Mouse (Mus musculus): Measurements from ENCODE around the gene Akna. TPM values are rescaled to one million over a fixed set of nuclear protein-coding genes. Genes with fewer than 3 reads are reported as not detected.

The Akna gene
- total and polyA plus RNA-seq, 2 experiments from 2014 or later: 3.8 to 6.1 TPM

DNA sequence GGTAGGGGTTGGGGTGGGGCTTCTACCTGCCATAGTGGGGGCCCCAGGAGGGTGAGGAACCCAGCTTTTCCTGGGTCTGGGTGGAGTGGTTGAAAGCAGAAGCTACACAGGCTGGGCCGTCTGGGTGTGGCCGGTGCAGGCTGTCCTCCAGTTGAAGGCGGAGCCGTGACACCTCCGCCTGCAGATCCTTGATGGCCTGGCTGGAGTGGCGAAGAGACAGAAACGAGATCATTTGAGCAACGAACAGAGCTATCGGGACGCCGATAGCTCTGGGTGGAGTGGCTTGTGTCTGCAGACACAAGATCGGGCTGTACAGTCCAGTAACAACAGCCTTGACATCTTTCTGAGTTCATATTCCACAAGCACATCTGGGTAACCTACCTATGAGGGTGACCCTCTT lies 28.8 kb downstream of the Akna start:
- DNase-seq (no peak), ATAC-seq (no peak)
- Histone ChIP-seq H3K4me3 (ENCODE audit: low read depth, low read length) (no peak overlapping the region), H3K9me3 (ENCODE audit: low read length) (no peaks in the 10 kb centered on the region), H3K4me2 (ENCODE audit: low read depth) (no peak overlapping the region), H3K27me3 (ENCODE audit: insufficient read depth, low read length) (no peaks in the 10 kb centered on the region), H3K27ac (ENCODE audit: low read depth, low read length) (no peak overlapping the region), H3K4me1 (ENCODE audit: insufficient read depth) (no peaks in the 10 kb centered on the region), H3K9ac (no peak overlapping the region), H3K36me3 (ENCODE audit: insufficient read depth) (peaks cover 32% of the 10 kb centered on the region)
- WGBS: 93% methylated on average over 12 of the region's 12 CpGs
- TF ChIP-seq CTCF (IDR thresholded peaks at IDR 0.05; ENCODE audit: low read depth): no peak

DNA sequence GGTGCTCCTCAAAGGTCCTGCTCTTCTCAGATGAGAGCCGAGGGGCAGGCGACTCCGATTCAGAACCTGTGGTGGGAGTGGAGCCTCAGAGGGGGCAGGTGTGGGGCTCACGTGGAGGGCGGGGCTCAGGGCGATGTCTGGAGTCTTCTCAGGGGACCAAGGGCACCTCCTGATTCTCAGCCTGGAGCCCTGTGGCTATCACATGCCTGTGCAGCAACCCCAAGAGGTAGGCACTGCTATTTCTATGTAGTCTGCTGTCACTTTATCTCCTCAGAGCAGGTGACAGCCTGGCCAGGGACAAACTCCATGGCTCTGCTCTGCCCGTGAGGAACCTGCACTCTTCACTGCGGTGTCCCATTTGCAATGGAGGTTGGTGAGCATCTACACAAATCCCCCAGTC lies 29.8 kb downstream of the Akna start:
- Histone ChIP-seq H3K4me2 (ENCODE audit: low read depth) (no peak overlapping the region), H3K36me3 (ENCODE audit: insufficient read depth) (peaks cover 24% of the 10 kb centered on the region), H3K4me3 (ENCODE audit: low read depth, low read length) (no peak overlapping the region), H3K27ac (ENCODE audit: low read depth, low read length) (no peak overlapping the region), H3K27me3 (ENCODE audit: insufficient read depth, low read length) (no peaks in the 10 kb centered on the region), H3K9ac (no peak overlapping the region), H3K9me3 (ENCODE audit: low read length) (no peaks in the 10 kb centered on the region), H3K4me1 (ENCODE audit: insufficient read depth) (no peaks in the 10 kb centered on the region)
- no peak for TF ChIP-seq CTCF (IDR thresholded peaks at IDR 0.05; ENCODE audit: low read depth)
- DNase-seq (no peak), ATAC-seq (no peak)
- WGBS: 95% methylated on average over 8 of the region's 8 CpGs

DNA sequence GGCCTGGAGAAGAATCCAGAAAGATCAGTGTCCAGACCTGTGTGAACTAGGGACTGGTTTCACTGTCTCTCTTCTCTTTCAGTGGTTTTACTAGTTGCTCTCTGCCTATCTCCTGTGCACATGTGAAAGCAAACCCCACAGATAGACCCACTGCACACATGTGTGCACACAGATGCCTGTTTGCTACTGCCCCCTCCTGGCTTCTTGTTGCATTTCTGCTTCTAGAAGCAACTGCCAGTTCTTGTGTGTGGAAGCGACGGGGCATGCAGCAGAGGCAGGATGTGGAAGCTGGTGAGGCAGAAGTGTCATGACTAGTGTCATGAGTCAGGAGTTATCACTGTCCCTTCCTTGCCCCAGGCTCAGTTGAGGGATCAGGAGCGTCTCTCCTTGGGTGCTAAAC lies 31.3 kb downstream of the Akna start:
- H3K27ac ChIP-seq (ENCODE audit: low read depth, low read length): no peak overlapping the region
- WGBS: 49% methylated on average over 3 of the region's 3 CpGs
- no peak overlapping the region for H3K4me3 ChIP-seq (ENCODE audit: low read depth, low read length)
- H3K9ac ChIP-seq: no peak overlapping the region
- TF ChIP-seq CTCF (IDR thresholded peaks at IDR 0.05; ENCODE audit: low read depth): peak; percentile 65
- no peaks in the 10 kb centered on the region for H3K9me3 ChIP-seq (ENCODE audit: low read length)
- no peaks in the 10 kb centered on the region for H3K27me3 ChIP-seq (ENCODE audit: insufficient read depth, low read length)
- no peaks in the 10 kb centered on the region for H3K4me1 ChIP-seq (ENCODE audit: insufficient read depth)
- H3K36me3 ChIP-seq (ENCODE audit: insufficient read depth): peaks cover 19% of the 10 kb centered on the region
- no peak for ATAC-seq
- peak; percentile 48 for DNase-seq
- no peak overlapping the region for H3K4me2 ChIP-seq (ENCODE audit: low read depth)

DNA sequence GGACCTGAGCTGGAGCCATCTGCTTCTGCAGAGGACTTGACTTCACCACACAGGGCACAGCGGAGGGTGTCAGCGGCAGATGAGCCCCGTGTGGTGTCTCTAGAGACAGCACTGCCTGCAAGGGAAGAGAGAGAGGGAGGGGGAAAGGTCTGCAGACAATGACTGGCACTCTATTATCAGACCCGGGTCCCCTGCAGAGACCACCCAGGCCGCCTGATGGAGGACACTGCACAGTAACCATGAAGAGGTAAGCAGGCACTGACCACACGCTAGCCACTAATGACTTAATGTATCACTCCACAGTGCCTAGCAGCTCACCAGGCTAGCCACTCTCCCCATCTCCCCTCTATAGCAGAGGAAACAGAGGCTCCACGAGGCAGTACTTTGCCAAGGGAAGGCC lies 32.3 kb downstream of the Akna start:
- no peak for DNase-seq
- Histone ChIP-seq H3K4me1 (ENCODE audit: insufficient read depth) (no peaks in the 10 kb centered on the region), H3K36me3 (ENCODE audit: insufficient read depth) (peaks cover 17% of the 10 kb centered on the region)

DNA sequence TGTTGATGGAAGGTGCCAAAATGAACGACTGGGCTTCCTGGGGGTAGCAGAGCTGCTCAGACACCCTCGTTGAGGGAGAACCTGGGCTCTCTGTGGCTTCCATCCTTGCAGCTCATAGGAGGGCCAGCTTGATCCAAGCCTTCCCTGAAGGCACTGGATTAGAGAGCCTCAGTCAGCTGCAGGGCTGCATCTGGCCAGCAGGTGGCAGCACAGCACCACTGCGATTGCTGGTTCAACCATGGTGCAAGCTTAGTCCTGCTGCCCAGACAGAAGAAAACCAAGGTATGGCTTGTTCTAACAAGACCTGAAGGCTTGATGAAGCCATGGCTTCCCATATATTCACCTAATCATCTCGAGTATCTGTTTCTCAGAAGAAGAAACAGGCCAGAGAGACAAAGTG lies 34.6 kb downstream of the Akna start:
- Histone ChIP-seq H3K9me3 (ENCODE audit: low read length) (no peaks in the 10 kb centered on the region), H3K27me3 (ENCODE audit: insufficient read depth, low read length) (no peaks in the 10 kb centered on the region), H3K4me1 (ENCODE audit: insufficient read depth) (no peaks in the 10 kb centered on the region), H3K27ac (ENCODE audit: low read depth, low read length) (no peak overlapping the region), H3K4me2 (ENCODE audit: low read depth) (no peak overlapping the region), H3K9ac (no peak overlapping the region), H3K4me3 (ENCODE audit: low read depth, low read length) (no peak overlapping the region), H3K36me3 (ENCODE audit: insufficient read depth) (peaks cover 10% of the 10 kb centered on the region)
- peak; percentile 97 for TF ChIP-seq CTCF (IDR thresholded peaks at IDR 0.05; ENCODE audit: low read depth)
- DNase-seq (peak; percentile 85), ATAC-seq (peak; percentile 78)
- 20% methylated on average over 4 of the region's 4 CpGs for WGBS

More for the DNA sequence above, 32.3 kb downstream of the Akna start:
- no peaks in the 10 kb centered on the region for H3K9me3 ChIP-seq (ENCODE audit: low read length)
- no peaks in the 10 kb centered on the region for H3K27me3 ChIP-seq (ENCODE audit: insufficient read depth, low read length)
- no peak for ATAC-seq
- no peak for TF ChIP-seq CTCF (IDR thresholded peaks at IDR 0.05; ENCODE audit: low read depth)
- no peak overlapping the region for H3K27ac ChIP-seq (ENCODE audit: low read depth, low read length)
- WGBS: 46% methylated on average over 7 of the region's 7 CpGs
- H3K9ac ChIP-seq: no peak overlapping the region
- no peak overlapping the region for H3K4me2 ChIP-seq (ENCODE audit: low read depth)
- H3K4me3 ChIP-seq (ENCODE audit: low read depth, low read length): no peak overlapping the region

DNA sequence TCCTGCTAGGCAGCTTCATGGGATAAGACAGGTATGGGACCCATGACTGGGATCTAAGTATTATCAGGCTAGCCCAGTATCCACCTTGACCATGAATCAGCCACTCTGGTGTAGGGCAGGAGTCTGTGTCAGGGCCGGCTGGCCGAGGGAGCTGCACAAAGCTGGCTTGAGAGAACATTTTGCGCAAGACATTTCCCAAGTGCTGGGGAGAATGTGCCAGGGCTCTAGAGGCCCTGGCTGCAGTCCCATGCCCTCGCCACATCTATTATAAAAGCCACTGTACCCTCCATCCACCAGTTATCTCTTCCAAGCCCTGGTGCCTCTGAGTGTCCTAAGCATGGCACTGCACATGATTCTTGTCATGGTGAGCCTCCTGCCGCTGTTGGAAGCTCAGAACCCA lies 41.0 kb downstream of the Akna start, which contains the start of gene Orm2:
TSS of gene Orm2 (plus strand) at position 300 of the 400 bp plus-strand sequence.
- H3K27ac ChIP-seq (ENCODE audit: low read depth, low read length): no peak within 1 kb of the TSS
- no peaks in the 10 kb centered on the region for H3K4me1 ChIP-seq (ENCODE audit: insufficient read depth)
- no peak within 1 kb of the TSS for H3K9ac ChIP-seq
- no peaks in the 10 kb centered on the region for H3K27me3 ChIP-seq (ENCODE audit: insufficient read depth, low read length)
- DNase-seq (no peak), ATAC-seq (no peak)
- 84% methylated on average over 5 of the region's 5 CpGs for WGBS
- no peaks in the 10 kb centered on the region for H3K36me3 ChIP-seq (ENCODE audit: insufficient read depth)
- TF ChIP-seq CTCF (IDR thresholded peaks at IDR 0.05; ENCODE audit: low read depth): no peak
- no peak within 1 kb of the TSS for H3K4me3 ChIP-seq (ENCODE audit: low read depth, low read length)
- no peaks in the 10 kb centered on the region for H3K9me3 ChIP-seq (ENCODE audit: low read length)
- no peak within 1 kb of the TSS for H3K4me2 ChIP-seq (ENCODE audit: low read depth)

DNA sequence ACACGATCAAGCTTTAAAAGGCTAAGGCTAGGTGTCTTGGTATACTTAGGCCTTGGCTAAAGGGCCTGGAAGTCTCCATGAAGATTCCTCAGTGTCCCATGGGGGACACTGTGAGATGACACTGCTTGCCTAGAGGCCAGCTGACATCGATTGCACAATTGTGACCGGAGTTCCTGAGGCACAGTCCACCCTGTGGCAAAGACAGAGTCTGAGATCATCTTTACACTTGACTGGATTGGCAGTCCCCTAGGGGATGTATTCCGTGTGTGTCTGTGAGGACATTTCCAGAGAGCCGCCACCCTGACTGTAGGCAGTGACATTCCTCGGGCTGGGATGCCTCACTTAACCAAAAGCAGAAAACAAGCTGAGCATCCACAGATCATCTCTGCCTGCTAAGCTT lies 43.3 kb downstream of the Akna start:
- Histone ChIP-seq H3K27me3 (ENCODE audit: insufficient read depth, low read length) (no peaks in the 10 kb centered on the region), H3K4me2 (ENCODE audit: low read depth) (no peak overlapping the region), H3K27ac (ENCODE audit: low read depth, low read length) (no peak overlapping the region), H3K36me3 (ENCODE audit: insufficient read depth) (no peaks in the 10 kb centered on the region), H3K4me1 (ENCODE audit: insufficient read depth) (no peaks in the 10 kb centered on the region), H3K9ac (no peak overlapping the region), H3K9me3 (ENCODE audit: low read length) (no peaks in the 10 kb centered on the region), H3K4me3 (ENCODE audit: low read depth, low read length) (no peak overlapping the region)
- DNase-seq (no peak), ATAC-seq (no peak)
- WGBS: 80% methylated on average over 6 of the region's 6 CpGs
- no peak for TF ChIP-seq CTCF (IDR thresholded peaks at IDR 0.05; ENCODE audit: low read depth)
